ENCODE assay signal across 9 mouse cellular contexts in genomic region chr7:125469937-125470336, GRCm38 (mm10). TPM values are rescaled to one million over a fixed set of nuclear protein-coding genes. Genes with fewer than 3 reads are reported as not detected.
DNase-seq lines count a peak whose midpoint lies in the region; ATAC-seq and TF ChIP-seq lines count a peak whose summit lies in the region.
"Had no signal": no experiment of that assay in that cellular context is flagged by ENCODE, and none has a peak within 500 bp of the region (broad histone marks: within the 10 kb centered on the region; RNA-seq: fewer than 3 reads in every experiment).

No protein-coding gene starts in this region.

- peak; percentile 93 for TF ChIP-seq CTCF in midbrain, postnatal 0 days (IDR thresholded peaks at IDR 0.05)
- TF ChIP-seq CTCF in spleen, adult 2 months (IDR thresholded peaks at IDR 0.05; ENCODE audit: extremely low read depth, insufficient read depth, insufficient read length, insufficient replicate concordance): peak; percentile 93

- intact Hi-C loops in left cerebral cortex, postnatal 4 days (cut with DNase I): loop anchor here (5.0 kb wide), 1 partner anchor 167 kb away; no protein-coding TSS in a partner anchor

- no peak for ATAC-seq in CD4-positive, CD25-positive, alpha-beta regulatory T cell, adult 4 months
- 0 out of 2 replicates have a peak, but pooled peaks have one; percentile 18 for ATAC-seq in cerebellum, adult (ENCODE audit: insufficient number of reproducible peaks, low FRiP score, low TSS enrichment)
- no peak for ATAC-seq in midbrain, postnatal 0 days (ENCODE audit: low FRiP score)

- H3K27me3 ChIP-seq in midbrain, postnatal 0 days (ENCODE audit: insufficient read depth, low read length): no peaks in the 10 kb centered on the region
- H3K27me3 ChIP-seq in spleen, adult 2 months (ENCODE audit: control insufficient read depth, insufficient read depth, low read length): no peaks in the 10 kb centered on the region

- TF ChIP-seq POLR2A in spleen, adult 2 months (IDR thresholded peaks at IDR 0.05; ENCODE audit: low read depth, low read length): no peak

- H3K9me3 ChIP-seq in midbrain, postnatal 0 days (ENCODE audit: low read length): no peaks in the 10 kb centered on the region

- 25% methylated on average over 5 of the region's 5 CpGs for WGBS in midbrain, postnatal 0 days
- 40% methylated on average over 5 of the region's 5 CpGs for WGBS in spleen, adult 2 months

- peak; percentile 86 for DNase-seq in CD4-positive, CD25-positive, alpha-beta regulatory T cell, adult 2 months (ENCODE audit: low read depth, low spot score)
- DNase-seq in frontal cortex, postnatal 14 days (ENCODE audit: low spot score in 2 of 2): peak; percentile 38 to 59
- DNase-seq in hindlimb bud, embryonic 11.5 days (ENCODE audit: extremely low spot score, low read depth, low spot score): peak; percentile 39
- peak; percentile 76 for DNase-seq in left cerebral cortex, postnatal 4 days
- peak; percentile 77 for DNase-seq in midbrain, postnatal 0 days (ENCODE audit: low spot score)
- peak; percentile 63 to 76 for DNase-seq in spleen, adult 2 months (ENCODE audit: low read depth in 1 of 2, low spot score in 2 of 2)

- no peak overlapping the region for H3K4me3 ChIP-seq in midbrain, postnatal 0 days (ENCODE audit: low read depth, low read length)
- no peak overlapping the region for H3K4me3 ChIP-seq in spleen, adult 2 months (ENCODE audit: extremely low read depth, insufficient read depth, insufficient read length)

- H3K36me3 ChIP-seq in midbrain, postnatal 0 days (ENCODE audit: insufficient read depth, low read length): peaks cover 43% of the 10 kb centered on the region
- peaks cover 39% of the 10 kb centered on the region for H3K36me3 ChIP-seq in spleen, adult 2 months (ENCODE audit: control insufficient read depth, insufficient read depth, low read length)

- no peaks in the 10 kb centered on the region for H3K4me1 ChIP-seq in midbrain, postnatal 0 days (ENCODE audit: insufficient read depth, low read length)
- peaks cover 20% of the 10 kb centered on the region for H3K4me1 ChIP-seq in spleen, adult 2 months (ENCODE audit: control insufficient read depth, insufficient read depth, insufficient read length)

- H3K4me2 ChIP-seq in midbrain, postnatal 0 days (ENCODE audit: low read depth, low read length, poor library complexity, severe bottlenecking): no peak overlapping the region

- H3K27ac ChIP-seq in midbrain, postnatal 0 days (ENCODE audit: low read depth, low read length): no peak overlapping the region
- H3K27ac ChIP-seq in spleen, adult 2 months (ENCODE audit: insufficient read depth, low read length): no peak overlapping the region
- H3K27ac ChIP-seq: macrophage had no signal

- H3K9ac ChIP-seq in midbrain, postnatal 0 days (replicated peaks; ENCODE audit: low read length, poor library complexity, severe bottlenecking): no peak overlapping the region

RNA-seq across cellular contexts. Expression of gene Nsmce1, which starts 21.5 kb away (rescaled TPM):
- polyA plus RNA-seq in CD4-positive, CD25-positive, alpha-beta regulatory T cell, adult 4 months (2017; shearing (Covaris generic)): 100 to 1,000 TPM; 116 to 118 TPM
- 10 to 100 TPM; 31.0 to 33.3 TPM for total RNA-seq in left cerebral cortex, postnatal 4 days (2021)
- 23.1 and 25.2 TPM in 2 replicates for total RNA-seq in midbrain, postnatal 0 days (2014; rRNA removed)
- polyA plus RNA-seq in midbrain, postnatal 0 days (2015; fragmentation: Nextera tagmentation; extraction: Ambion mirVana): 77.8 and 81.9 TPM in 2 replicates
- 38.4 and 42.4 TPM in 2 replicates for polyA plus RNA-seq in spleen, adult 2 months (2012; rRNA removed)

RNA-seq across cellular contexts. Expression of gene Kdm8, which starts 25.5 kb away (rescaled TPM):
- polyA plus RNA-seq in CD4-positive, CD25-positive, alpha-beta regulatory T cell, adult 4 months (2017; shearing (Covaris generic)): 10 to 100 TPM in 1 of 2 experiments, 1 to 10 TPM in 1; 4.5 to 10.9 TPM
- total RNA-seq in left cerebral cortex, postnatal 4 days (2021): 1 to 10 TPM; 2.6 to 3.7 TPM
- total RNA-seq in midbrain, postnatal 0 days (2014; rRNA removed): 5.4 and 8.8 TPM in 2 replicates
- polyA plus RNA-seq in midbrain, postnatal 0 days (2015; fragmentation: Nextera tagmentation; extraction: Ambion mirVana): 2.6 and 3.2 TPM in 2 replicates
- polyA plus RNA-seq in spleen, adult 2 months (2012; rRNA removed): 3.8 and 3.9 TPM in 2 replicates
